Mouse (Mus musculus) urinary bladder, postnatal 36 days (tissue): Measurements from ENCODE around the gene Fam57a.

Experiments used
- DNase-seq, 2 experiments: peaks; one replicate each; pipeline ENCODE4 v3.0.0; 2022; ENCODE audit warnings: low spot score in 2 of 2, mixed read lengths in 1 of 2

Gene Fam57a

GRCm38 (mm10) chr11:76243811-76244546, 64.5 kb downstream of the Fam57a start:
- no peak for DNase-seq

GRCm38 (mm10) chr11:76246439-76246838, 67.0 kb downstream of the Fam57a start:
- no peak for DNase-seq

GRCm38 (mm10) chr11:76247239-76247638, 67.8 kb downstream of the Fam57a start:
- no peak for DNase-seq

GRCm38 (mm10) chr11:76252036-76252435, 72.6 kb downstream of the Fam57a start:
- DNase-seq, result peak in 1 of 2 experiments; percentile 29

- peak; percentile 84 to 87 for DNase-seq
These were observed 73.9 kb downstream of the Fam57a start for GRCm38 (mm10) chr11:76253145-76253917.

GRCm38 (mm10) chr11:76253918-76254264, 74.4 kb downstream of the Fam57a start:
- DNase-seq, result no peak

GRCm38 (mm10) chr11:76255431-76256001, 76.0 kb downstream of the Fam57a start:
- DNase-seq, result peak; percentile 24 to 27

- DNase-seq, result no peak
These were observed 76.7 kb downstream of the Fam57a start for GRCm38 (mm10) chr11:76256129-76256528.

GRCm38 (mm10) chr11:76257386-76257785, 77.9 kb downstream of the Fam57a start:
- DNase-seq, result no peak

GRCm38 (mm10) chr11:76258511-76258910, 79.0 kb downstream of the Fam57a start:
- DNase-seq, result no peak

- DNase-seq, result no peak
These were observed 81.0 kb downstream of the Fam57a start for GRCm38 (mm10) chr11:76260208-76261050.

- DNase-seq, result no peak
These were observed 81.8 kb downstream of the Fam57a start for GRCm38 (mm10) chr11:76261224-76261623.

GRCm38 (mm10) chr11:76262611-76263351, 83.3 kb downstream of the Fam57a start:
- no peak for DNase-seq
